Mouse (Mus musculus): ENCODE measurements around the gene Mapkbp1. TPM values are rescaled to one million over a fixed set of nuclear protein-coding genes. Genes with fewer than 3 reads are reported as not detected.

Gene Mapkbp1
- total RNA-seq, 2 experiments from 2014 or later, result 0.38 to 2.0 TPM

DNA sequence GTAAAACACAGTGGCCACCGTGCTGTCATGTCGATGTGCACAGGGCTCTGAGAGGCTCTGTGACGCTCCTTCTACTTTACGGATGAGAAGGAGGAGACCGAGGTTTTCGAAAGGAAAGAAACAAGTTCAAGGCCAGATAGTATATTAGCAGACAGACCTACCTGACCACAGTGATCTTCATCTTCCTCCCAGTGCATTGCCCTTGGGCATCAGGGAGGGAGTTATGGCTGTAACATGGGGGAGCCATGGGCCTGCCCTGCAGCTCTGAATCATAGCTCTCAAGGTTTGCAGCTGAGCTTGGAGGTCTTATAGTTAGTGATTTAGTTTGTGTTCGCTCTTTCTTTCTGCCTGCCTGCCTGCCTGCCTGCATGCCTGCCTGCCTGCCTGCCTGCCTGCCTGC lies 34.2 kb downstream of the Mapkbp1 start:
- no peak for ATAC-seq (replicated peaks; ENCODE audit: low FRiP score, poor library complexity, severe bottlenecking)

- ATAC-seq (replicated peaks; ENCODE audit: low FRiP score, poor library complexity, severe bottlenecking), result no peak
These were observed 35.2 kb downstream of the Mapkbp1 start for GRCm38 (mm10) chr2:120007680-120008210.

DNA sequence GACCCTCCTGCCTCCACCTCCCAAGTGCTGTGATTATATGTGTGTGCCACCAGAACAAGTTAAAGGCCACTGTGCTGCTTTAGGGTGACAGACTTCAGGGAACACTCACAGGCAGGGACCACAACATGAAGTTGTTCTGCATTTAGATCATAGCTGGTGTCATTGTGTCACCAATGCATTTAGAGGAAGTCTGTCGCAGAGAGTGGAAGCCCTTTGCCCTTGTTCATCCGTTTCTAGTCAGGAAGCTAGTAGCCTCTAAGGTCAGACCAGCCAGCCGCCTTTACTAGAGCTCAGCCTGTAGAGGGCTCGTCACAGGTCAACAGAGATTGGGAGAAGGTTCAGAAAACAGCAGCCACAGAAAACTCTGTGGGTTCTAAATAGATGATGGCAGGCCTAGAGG lies 36.2 kb downstream of the Mapkbp1 start:
- no peak for ATAC-seq (replicated peaks; ENCODE audit: low FRiP score, poor library complexity, severe bottlenecking)

- ATAC-seq (replicated peaks; ENCODE audit: low FRiP score, poor library complexity, severe bottlenecking), result peak; percentile 58
These were observed 39.1 kb downstream of the Mapkbp1 start for GRCm38 (mm10) chr2:120011462-120012200.

- ATAC-seq (replicated peaks; ENCODE audit: low FRiP score, poor library complexity, severe bottlenecking), result no peak
These were observed 40.4 kb downstream of the Mapkbp1 start for GRCm38 (mm10) chr2:120012924-120013323.

- ATAC-seq (replicated peaks; ENCODE audit: low FRiP score, poor library complexity, severe bottlenecking), result no peak
These were observed 41.5 kb downstream of the Mapkbp1 start for GRCm38 (mm10) chr2:120013831-120014486.

DNA sequence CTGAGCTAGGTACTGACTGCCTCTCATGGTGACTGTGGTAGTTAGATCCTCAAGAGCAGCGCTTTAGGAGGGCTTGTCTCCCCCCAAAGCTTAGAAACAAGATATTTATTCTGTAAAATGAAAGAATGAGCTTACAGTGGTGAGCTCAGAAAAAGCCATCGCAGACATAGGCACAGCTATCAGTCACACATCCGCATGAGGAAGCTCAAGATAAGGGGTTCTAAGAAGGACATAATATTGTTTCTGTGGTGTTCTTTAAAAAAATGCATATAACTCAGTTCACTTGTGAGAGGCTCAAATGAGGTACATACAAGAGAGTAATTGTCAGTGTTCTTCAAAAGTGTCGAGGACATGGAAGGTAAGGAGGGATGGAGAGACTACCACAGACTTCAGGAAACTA lies 43.4 kb downstream of the Mapkbp1 start:
- no peak for ATAC-seq (replicated peaks; ENCODE audit: low FRiP score, poor library complexity, severe bottlenecking)

DNA sequence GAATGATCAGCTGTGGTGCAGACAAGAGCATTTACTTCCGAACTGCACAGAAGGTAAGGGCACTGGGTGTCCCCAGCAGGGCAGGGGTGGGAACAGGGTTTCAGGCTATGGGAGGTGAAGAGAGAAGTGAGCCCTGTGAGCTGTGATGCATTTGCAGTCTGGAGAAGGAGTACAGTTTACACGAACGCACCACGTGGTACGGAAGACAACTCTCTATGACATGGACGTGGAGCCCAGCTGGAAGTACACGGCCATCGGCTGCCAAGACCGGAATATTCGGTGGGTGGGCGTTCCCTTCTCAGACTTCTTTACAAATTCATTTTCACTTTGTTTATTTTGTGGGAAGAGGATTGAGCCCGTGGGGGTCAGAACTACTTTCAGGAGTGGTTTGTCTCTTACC lies 45.1 kb downstream of the Mapkbp1 start:
- ATAC-seq (replicated peaks; ENCODE audit: low FRiP score, poor library complexity, severe bottlenecking), result no peak

GRCm38 (mm10) chr2:120024337-120024736 lies 51.8 kb downstream of the Mapkbp1 start:
- no peak for ATAC-seq (replicated peaks; ENCODE audit: low FRiP score, poor library complexity, severe bottlenecking)

DNA sequence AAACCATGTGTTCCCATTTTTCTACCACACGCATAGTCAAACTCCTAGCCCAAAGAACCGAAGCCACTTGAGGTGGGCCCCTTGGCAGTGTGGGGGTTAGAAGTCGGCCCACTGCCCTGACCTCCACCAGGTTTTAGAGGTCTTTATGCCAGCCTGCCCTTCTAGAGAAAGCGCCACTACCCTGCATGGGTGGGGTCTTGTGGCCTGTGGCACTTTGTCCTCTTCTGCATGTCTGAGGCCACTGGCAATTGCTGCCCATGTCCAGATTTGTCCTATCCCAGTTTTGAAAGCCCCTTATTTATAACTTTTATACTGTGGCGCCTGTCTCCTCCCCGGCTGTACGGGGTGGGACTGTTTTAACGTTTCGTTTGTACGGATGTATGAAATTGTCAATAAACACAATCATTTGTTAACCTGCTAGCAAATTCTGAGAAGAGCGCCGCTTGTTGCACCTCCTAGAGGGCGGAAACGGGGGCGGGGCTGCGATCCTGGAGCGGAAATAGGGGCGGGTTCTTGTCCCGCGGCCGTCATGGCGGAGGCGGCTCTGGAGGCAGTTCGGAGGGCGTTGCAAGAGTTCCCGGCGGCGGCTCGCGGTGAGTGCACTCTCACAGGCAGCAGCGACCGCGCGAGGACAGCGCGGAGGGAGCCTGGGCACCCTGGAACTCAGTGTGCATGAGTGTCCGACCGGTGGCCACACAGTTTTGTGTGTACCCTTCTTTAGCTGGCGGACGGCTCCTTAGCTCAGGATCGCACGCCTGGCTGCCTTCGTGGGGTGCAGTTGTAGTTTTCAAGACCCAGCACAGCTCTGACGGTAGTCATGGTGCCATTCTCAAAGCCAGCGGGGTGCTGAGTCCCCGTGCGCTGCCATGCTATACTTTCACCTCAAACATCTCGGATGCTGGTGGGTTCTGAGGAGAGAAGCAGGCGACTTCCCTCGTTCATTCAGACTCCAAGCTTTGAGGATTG lies 54.8 kb downstream of the Mapkbp1 start, which contains the start of the genes Jmjd7 and Gm28042:
Gene Jmjd7, plus strand, starts transcription at position 500 of the 966 bp plus-strand sequence.
Gene Gm28042, plus strand, starts transcription at position 510 of the 966 bp plus-strand sequence.
- peak; percentile 95 for ATAC-seq (replicated peaks; ENCODE audit: low FRiP score, poor library complexity, severe bottlenecking)

- no peak for ATAC-seq (replicated peaks; ENCODE audit: low FRiP score, poor library complexity, severe bottlenecking)
These were observed 55.4 kb downstream of the Mapkbp1 start for GRCm38 (mm10) chr2:120027950-120028331.

- no peak for ATAC-seq (replicated peaks; ENCODE audit: low FRiP score, poor library complexity, severe bottlenecking)
These were observed 57.9 kb downstream of the Mapkbp1 start for GRCm38 (mm10) chr2:120030380-120030779.

DNA sequence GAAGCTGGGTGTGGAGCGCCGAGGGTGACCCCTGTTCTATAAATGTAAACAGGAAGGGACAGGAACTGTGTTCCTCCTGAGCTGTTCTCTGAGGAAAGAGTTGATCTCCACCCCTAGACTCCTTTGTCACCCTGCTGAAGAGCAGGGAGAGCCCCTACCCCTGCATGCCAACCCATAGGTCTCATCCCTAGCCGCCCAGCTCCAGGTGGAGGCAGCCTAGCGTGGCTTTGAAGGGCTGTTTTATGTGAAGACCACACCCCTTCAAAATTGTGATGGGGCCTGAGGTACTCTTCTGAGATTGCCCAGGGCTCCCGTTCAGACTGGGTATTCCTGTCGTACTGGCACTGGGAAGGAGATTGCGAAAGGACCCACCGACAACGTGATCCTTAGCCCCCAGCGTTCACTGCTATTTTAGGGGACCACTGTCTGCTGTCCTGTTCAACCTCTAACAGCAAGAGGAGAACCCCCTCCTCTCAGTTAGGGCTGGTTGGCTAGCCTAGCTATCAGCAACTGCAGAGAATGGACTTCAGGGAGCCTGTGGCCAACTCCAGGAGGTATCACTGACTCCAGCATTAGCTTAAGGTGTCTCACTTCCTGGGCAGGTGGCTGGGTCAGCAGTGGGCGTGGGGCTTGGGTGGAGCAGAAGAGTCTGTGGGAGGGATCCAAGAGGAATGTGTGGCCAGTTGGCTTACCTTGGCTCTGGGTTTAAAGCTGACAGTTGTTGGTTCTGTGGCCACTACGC lies 60.4 kb downstream of the Mapkbp1 start, which contains the start of gene Pla2g4b:
Gene Pla2g4b, plus strand, starts transcription at position 692 of the 742 bp plus-strand sequence.
- ATAC-seq (replicated peaks; ENCODE audit: low FRiP score, poor library complexity, severe bottlenecking), result no peak

DNA sequence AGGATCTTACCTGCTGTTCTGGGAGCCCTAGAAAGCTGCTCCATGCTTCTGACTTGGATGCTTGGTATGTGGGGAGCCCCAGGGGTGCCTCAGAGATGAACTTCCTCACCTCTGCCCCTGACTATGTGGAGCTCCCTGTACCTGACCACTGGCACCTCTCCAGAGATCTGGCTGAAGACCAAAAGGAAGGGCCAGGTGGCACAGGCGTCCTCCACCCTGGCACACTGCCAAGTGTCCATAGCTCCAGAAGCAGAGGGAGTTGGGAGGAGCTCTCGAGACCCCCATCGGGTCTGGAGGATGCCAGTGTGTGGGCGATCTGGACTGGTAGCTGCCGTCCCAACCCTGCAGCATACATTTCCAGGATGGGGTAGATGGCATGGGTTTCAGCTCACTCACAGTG lies 61.2 kb downstream of the Mapkbp1 start:
- ATAC-seq (replicated peaks; ENCODE audit: low FRiP score, poor library complexity, severe bottlenecking), result no peak

DNA sequence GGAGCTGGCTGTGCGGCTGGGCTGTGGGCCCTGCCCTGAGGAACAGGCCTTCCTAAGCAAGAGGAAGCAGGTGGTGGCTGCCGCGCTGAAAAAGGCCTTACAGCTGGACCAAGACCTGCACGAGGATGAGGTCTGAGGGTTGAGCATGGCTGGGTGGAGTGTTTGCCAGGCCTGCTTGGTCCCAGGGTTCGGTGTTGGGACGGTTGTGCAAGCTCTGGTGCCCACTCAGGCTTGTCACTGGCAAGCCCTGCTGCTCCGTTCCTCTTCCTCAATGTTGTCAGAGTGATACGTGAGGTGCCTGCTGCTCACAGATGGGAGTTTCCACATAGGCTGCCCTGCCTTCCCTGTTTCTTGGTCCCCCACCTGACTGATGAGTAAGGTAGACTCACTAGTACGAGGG lies 65.2 kb downstream of the Mapkbp1 start:
- no peak for ATAC-seq (replicated peaks; ENCODE audit: low FRiP score, poor library complexity, severe bottlenecking)

DNA sequence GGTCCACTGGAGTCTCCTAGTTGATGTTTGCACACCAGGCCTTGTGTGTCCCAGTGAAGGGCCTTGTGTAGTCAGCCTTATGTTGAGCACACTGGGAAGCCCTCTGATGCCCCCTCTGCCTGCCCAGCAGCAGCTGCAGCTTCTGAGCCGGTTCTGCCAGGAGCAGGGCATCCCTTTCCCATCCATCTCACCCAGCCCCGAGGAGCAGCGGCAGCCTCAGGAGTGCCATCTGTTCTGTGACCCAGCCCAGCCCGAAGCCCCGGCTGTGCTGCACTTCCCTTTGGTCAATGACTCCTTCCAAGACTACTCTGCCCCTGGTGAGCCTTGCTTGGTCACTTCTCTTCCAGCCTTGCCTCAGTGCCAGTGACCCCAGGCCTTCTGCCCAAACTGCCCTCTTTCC lies 68.5 kb downstream of the Mapkbp1 start:
- ATAC-seq (replicated peaks; ENCODE audit: low FRiP score, poor library complexity, severe bottlenecking), result no peak

GRCm38 (mm10) chr2:120044101-120044603 lies 71.7 kb downstream of the Mapkbp1 start:
- ATAC-seq (replicated peaks; ENCODE audit: low FRiP score, poor library complexity, severe bottlenecking), result no peak

DNA sequence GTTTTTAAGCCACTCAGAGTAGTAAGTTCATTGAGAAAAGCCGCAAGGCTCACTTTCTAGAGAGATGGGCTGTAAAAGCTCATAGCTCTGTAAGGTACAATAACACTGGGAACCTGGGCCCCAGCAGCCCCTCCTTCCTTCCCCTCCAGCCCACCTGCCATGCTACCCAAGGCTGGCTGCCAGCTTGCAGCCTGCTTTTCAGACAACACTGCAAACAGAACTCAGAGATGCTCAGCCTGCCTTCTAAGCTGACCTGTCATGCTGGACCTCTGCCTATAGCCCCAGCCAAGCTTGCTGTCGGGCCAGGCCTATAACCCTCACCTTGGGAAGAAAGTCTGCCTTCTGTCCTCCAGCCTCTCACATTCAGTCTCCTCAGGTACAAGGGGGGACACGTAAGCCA lies 72.2 kb downstream of the Mapkbp1 start:
- ATAC-seq (replicated peaks; ENCODE audit: low FRiP score, poor library complexity, severe bottlenecking), result no peak

Data from erythroblast, adult 5-6 weeks (primary cell).